Mouse (Mus musculus) brain, embryonic 14.5 days (tissue): ENCODE data around the gene S100a6. TPM values are rescaled to one million over a fixed set of nuclear protein-coding genes. Genes with fewer than 3 reads are reported as not detected.
A peak's percentile ranks its signal among the peaks of the same experiment; 100 is the strongest.

Experiments used
- DNase-seq: peaks from one replicate; pipeline ENCODE4 v3.0.0-alpha.2; 2011; ENCODE audit warnings: low read depth
- CTCF ChIP-seq: fragments of 200-500 bp; IDR thresholded peaks from 2 replicates; pipeline ENCODE4 v1.5.1; 2012; ENCODE audit warnings: inconsistent platforms, mild to moderate bottlenecking, moderate library complexity, borderline replicate concordance; ENCODE audit not compliant: insufficient read depth, insufficient read length; ENCODE audit errors: extremely low read depth
- POLR2A ChIP-seq: fragments of 200-500 bp; IDR thresholded peaks from 2 replicates; pipeline ENCODE4 v1.6.1; 2012; ENCODE audit warnings: mild to moderate bottlenecking, inconsistent platforms, borderline replicate concordance; ENCODE audit not compliant: poor library complexity, insufficient read depth, insufficient read length, severe bottlenecking; ENCODE audit errors: extremely low read depth
- polyA plus RNA-seq: library from polyadenylated mRNA; depleted of rRNA; stranded (reverse); fragments of >200 nt; gene quantifications from 2 replicates; pipeline ENCODE4 v1.2.3, GENCODE M21; 2012; rRNA removed

The S100a6 gene
- 22.2 and 26.1 TPM in 2 replicates for polyA plus RNA-seq

- TF ChIP-seq CTCF (peak; percentile 77), POLR2A (no peak)
- peak; percentile 73 for DNase-seq
Observed at GRCm38 (mm10) chr3:90612728-90613291, at the start of gene S100a6. S100a6 (plus strand) TSS chr3:90612882.

DNA sequence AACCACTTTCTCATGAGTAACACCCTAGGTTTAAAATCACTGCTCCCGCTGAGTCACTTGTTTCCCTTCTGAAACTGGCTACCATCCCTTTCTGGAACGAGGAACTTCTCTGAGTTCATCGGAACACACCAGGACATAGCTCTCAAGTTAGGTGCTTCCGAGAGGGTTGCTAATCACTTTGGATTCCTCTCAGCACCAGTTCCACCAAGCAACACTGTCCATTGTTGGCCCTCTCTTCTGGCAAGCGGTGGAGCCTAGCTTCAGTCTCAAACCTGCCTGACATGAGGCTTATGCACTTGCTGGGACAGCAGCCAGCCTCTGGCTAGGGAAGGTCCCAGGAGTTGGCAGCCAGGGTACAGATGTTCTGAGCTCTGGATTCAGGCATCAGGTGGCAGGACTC is 38.0 kb upstream of the S100a6 start:
- TF ChIP-seq POLR2A (no peak), CTCF (no peak)
- no peak for DNase-seq

- no peak for DNase-seq
- TF ChIP-seq CTCF (no peak), POLR2A (no peak)
Observed at GRCm38 (mm10) chr3:90575320-90575719, 37.4 kb upstream of the S100a6 start.

- DNase-seq, result no peak
- TF ChIP-seq CTCF, result no peak
- no peak for TF ChIP-seq POLR2A
Observed at GRCm38 (mm10) chr3:90576351-90577001, 36.2 kb upstream of the S100a6 start.

- DNase-seq, result no peak
- no peak for TF ChIP-seq POLR2A
- no peak for TF ChIP-seq CTCF
Observed at GRCm38 (mm10) chr3:90579433-90579832, 33.2 kb upstream of the S100a6 start.

DNA sequence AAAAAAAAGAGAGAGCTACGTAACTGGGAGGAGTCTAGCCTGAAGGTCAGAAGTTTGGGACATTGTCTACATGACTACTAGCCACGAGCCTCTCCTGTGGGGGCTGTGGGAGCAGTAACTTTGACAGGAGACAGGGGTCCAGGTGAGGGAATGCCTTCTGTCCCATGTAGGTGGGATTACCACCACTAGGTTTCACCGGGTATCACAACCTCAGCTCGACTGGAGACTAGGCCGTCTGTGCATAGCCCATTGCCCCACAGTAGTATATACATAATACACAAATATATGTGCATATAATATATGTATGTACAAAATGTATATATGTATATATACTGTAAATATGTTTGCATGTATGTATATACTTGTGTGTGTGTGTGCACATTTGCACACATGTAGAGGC is 31.5 kb upstream of the S100a6 start:
- DNase-seq, result no peak
- TF ChIP-seq CTCF, result no peak

DNA sequence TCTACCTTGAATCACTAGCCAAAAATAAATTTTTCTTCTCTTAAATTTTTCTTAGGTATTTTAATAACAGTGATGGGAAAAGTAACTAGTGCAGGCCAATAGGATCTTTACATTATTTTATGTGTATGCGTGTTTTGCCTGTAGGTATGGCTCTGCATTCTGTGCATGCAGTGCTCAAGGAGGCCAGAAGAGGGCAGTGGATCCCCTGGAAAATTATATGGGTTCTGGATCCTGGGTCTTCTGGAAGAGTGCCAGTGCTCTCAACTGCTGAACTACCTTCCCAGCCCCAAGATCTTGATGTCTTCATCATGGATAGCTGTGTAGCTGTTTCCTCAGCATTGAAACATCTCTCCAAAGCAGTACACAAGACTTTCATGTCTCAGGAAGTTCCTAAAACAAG is 30.5 kb upstream of the S100a6 start:
- DNase-seq, result no peak
- TF ChIP-seq CTCF (peak; percentile 35; the same call in 1 of the 2 replicates), POLR2A (no peak)

DNA sequence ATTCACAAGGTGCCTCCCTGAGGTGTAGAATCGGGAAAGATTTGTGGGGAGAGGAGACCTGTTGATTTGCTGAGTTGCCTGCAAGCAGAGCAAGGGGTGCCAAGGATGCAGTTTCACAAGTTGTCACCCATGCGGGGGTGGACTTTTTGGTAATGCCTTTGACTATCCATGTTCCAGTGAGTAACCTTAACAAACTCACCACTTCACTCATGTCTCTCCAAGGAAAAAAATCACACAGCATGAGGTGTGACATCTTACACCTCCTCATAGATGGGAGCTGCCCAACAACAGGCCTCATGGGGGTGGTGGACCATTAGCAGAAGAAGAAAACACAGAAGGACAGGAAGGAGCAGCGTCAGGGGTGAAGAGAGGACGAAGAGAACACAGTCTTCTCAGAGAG is 30.1 kb upstream of the S100a6 start:
- no peak for DNase-seq
- no peak for TF ChIP-seq POLR2A
- TF ChIP-seq CTCF, result no peak

DNA sequence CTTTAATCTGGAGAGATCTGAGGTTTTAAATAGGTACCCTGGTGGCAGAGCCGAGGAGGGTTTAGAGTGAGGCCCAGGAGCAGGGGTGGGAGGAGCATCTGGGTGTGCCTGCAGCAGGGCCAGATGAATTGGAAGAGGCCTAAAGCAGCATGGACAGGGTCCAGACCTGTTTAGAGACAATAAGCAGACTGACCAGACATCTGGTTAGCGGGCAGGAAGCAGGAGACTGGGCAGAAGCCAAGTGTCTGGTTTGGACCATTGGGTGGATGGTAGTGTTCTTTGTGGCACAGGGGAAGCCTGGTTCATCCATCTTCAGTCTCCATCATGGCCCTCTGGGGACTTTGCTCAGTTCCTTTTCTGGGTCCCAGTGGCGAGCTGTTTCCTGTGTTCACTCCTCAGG is 28.8 kb upstream of the S100a6 start:
- DNase-seq, result no peak
- TF ChIP-seq CTCF (no peak), POLR2A (no peak)

GRCm38 (mm10) chr3:90585595-90585994 is 27.1 kb upstream of the S100a6 start:
- TF ChIP-seq CTCF (peak; percentile 91), POLR2A (no peak)

GRCm38 (mm10) chr3:90586016-90586643 is 26.6 kb upstream of the S100a6 start:
- no peak for DNase-seq
- TF ChIP-seq CTCF (no peak), POLR2A (no peak)

More at GRCm38 (mm10) chr3:90585595-90585994, 27.1 kb upstream of the S100a6 start:
- DNase-seq, result peak; percentile 83

DNA sequence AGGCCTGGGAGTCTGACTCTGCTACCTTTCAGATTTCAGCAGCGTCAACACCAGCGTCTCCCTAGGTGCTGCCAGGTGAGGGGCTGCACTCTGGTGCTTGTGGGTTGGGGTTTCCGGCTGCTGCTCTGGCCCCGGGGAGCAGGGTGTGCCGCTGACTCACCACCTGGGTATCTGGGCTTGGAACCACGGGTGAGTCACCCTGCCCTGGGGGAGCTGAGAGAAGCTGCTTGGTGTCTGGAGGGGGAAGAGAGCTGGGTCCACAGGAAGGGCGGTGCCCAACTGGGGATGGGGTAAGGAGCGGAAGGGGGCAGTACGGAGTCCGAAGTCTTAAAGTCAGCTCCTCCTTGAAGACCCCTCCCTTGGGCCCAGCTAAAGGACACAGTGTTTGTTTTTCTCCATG is 25.8 kb upstream of the S100a6 start:
- TF ChIP-seq CTCF (no peak), POLR2A (no peak)
- DNase-seq, result no peak
